In the genomic region with DNA sequence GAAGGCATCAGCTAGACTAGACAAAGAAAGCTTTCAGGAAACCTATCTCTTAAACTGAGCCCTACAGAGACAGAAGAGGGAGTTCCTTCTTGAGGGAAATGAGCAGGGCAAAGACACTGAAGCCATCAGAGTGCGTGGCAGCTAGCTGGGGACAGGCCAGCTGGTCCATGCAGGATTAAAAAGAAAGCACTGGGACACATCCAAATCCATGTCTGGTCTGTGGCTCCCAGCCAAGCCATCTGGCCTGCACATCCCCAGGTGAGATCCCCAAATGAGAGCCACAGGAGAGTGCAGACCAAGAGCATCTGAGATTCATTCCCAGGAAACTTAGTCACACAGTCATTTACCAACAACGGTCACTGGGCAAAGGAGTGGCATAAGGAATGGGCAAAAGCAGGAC, we compare ENCODE assay signal across 11 mouse cellular contexts. TPM values are rescaled to one million over a fixed set of nuclear protein-coding genes. Genes with fewer than 3 reads are reported as not detected.
DNase-seq lines count a peak whose midpoint lies in the region; ATAC-seq and TF ChIP-seq lines count a peak whose summit lies in the region.
"Had no signal": no experiment of that assay in that cellular context is flagged by ENCODE, and none has a peak within 500 bp of the region (broad histone marks: within the 10 kb centered on the region; RNA-seq: fewer than 3 reads in every experiment).

No protein-coding gene starts in this region.

- H3K9me3 ChIP-seq in heart, embryonic 14.5 days (ENCODE audit: control insufficient read depth, low read length): no peaks in the 10 kb centered on the region
- H3K9me3 ChIP-seq in heart, embryonic 10.5 days: no peaks in the 10 kb centered on the region
- no peaks in the 10 kb centered on the region for H3K9me3 ChIP-seq in lung, embryonic 16.5 days (ENCODE audit: control insufficient read depth, low read length)
- no peaks in the 10 kb centered on the region for H3K9me3 ChIP-seq in midbrain, postnatal 0 days (ENCODE audit: low read length)
- no peaks in the 10 kb centered on the region for H3K9me3 ChIP-seq in liver, embryonic 11.5 days (ENCODE audit: control insufficient read depth, low read length)
- H3K9me3 ChIP-seq: embryonic facial prominence, embryonic 13.5 days; limb, embryonic 12.5 days had no signal

- no peak overlapping the region for H3K4me3 ChIP-seq in heart, embryonic 14.5 days (ENCODE audit: control insufficient read depth in 1 of 2, insufficient read depth in 1 of 2, low read depth in 1 of 2, low read length in 2 of 2)
- H3K4me3 ChIP-seq in heart, embryonic 10.5 days: no peak overlapping the region
- H3K4me3 ChIP-seq in lung, embryonic 16.5 days (ENCODE audit: low read length): no peak overlapping the region
- H3K4me3 ChIP-seq in lung, adult 2 months (replicated peaks; ENCODE audit: extremely low read depth, low read depth, low read length): no peak overlapping the region
- H3K4me3 ChIP-seq in midbrain, postnatal 0 days (ENCODE audit: low read depth, low read length): no peak overlapping the region
- H3K4me3 ChIP-seq in liver, embryonic 11.5 days (ENCODE audit: low read depth, low read length): no peak overlapping the region
- H3K4me3 ChIP-seq: embryonic facial prominence, embryonic 13.5 days; limb, embryonic 12.5 days had no signal

- peak overlapping the region; percentile 6 to 89; a peak in 2 of 4 replicates for H3K27ac ChIP-seq in heart, embryonic 14.5 days (replicated peaks in 1 of 2; ENCODE audit: control insufficient read depth in 1 of 2, insufficient read depth in 1 of 2, low read depth in 2 of 2, low read length in 2 of 2)
- no peak overlapping the region for H3K27ac ChIP-seq in heart, embryonic 10.5 days
- H3K27ac ChIP-seq in lung, embryonic 16.5 days (ENCODE audit: low read length): peak overlapping the region; percentile 39; the same call in 1 of the 2 replicates
- no peak overlapping the region for H3K27ac ChIP-seq in midbrain, postnatal 0 days (ENCODE audit: low read depth, low read length)
- H3K27ac ChIP-seq in liver, embryonic 11.5 days (ENCODE audit: low read depth, low read length): no peak overlapping the region
- H3K27ac ChIP-seq: embryonic facial prominence, embryonic 13.5 days; limb, embryonic 12.5 days had no signal

- DNase-seq in heart, embryonic 10.5 days (ENCODE audit: low spot score): no peak
- no peak for DNase-seq in lung, adult 2 months
- peak; percentile 91 to 96 for DNase-seq in cerebellum, postnatal 14 days
- DNase-seq in midbrain, postnatal 0 days (ENCODE audit: low spot score): peak; percentile 60
- DNase-seq in gastrocnemius, postnatal 25 days: no peak
- DNase-seq in liver, embryonic 11.5 days (ENCODE audit: low spot score): no peak
- DNase-seq: adrenal gland, adult 2 months had no signal

- ATAC-seq in heart, embryonic 14.5 days (ENCODE audit: insufficient number of reproducible peaks, insufficient read depth, low FRiP score, low read depth): no peak
- no peak for ATAC-seq in lung, embryonic 16.5 days (ENCODE audit: low read depth)
- no peak; the same call in 1 of the 2 replicates for ATAC-seq in midbrain, postnatal 0 days (ENCODE audit: low FRiP score)
- no peak for ATAC-seq in liver, embryonic 11.5 days (replicated peaks; ENCODE audit: low FRiP score)

- peaks cover 30 to 73% of the 10 kb centered on the region in 2 experiments for H3K4me1 ChIP-seq in heart, embryonic 14.5 days (ENCODE audit: control insufficient read depth in 2 of 2, insufficient read depth in 2 of 2, low read length in 2 of 2)
- peaks cover 57% of the 10 kb centered on the region for H3K4me1 ChIP-seq in heart, embryonic 10.5 days
- peaks cover 34% of the 10 kb centered on the region for H3K4me1 ChIP-seq in lung, embryonic 16.5 days (replicated peaks; ENCODE audit: control insufficient read depth, insufficient read depth, low read length)
- peaks cover 34% of the 10 kb centered on the region for H3K4me1 ChIP-seq in lung, adult 2 months (ENCODE audit: control insufficient read depth, insufficient read depth, low read length)
- H3K4me1 ChIP-seq in midbrain, postnatal 0 days (ENCODE audit: insufficient read depth, low read length): no peaks in the 10 kb centered on the region
- H3K4me1 ChIP-seq in liver, embryonic 11.5 days (replicated peaks; ENCODE audit: control insufficient read depth, insufficient read depth, low read length): peaks cover 8% of the 10 kb centered on the region

- TF ChIP-seq POLR2A in lung, adult 2 months (IDR thresholded peaks at IDR 0.05; ENCODE audit: borderline replicate concordance, extremely low read depth, low read depth, low read length): no peak

- H3K9ac ChIP-seq in heart, embryonic 14.5 days (ENCODE audit: low read length): no peak overlapping the region
- H3K9ac ChIP-seq in lung, embryonic 16.5 days (ENCODE audit: low read length): no peak overlapping the region
- H3K9ac ChIP-seq in midbrain, postnatal 0 days (replicated peaks; ENCODE audit: low read length, poor library complexity, severe bottlenecking): no peak overlapping the region
- H3K9ac ChIP-seq in liver, embryonic 11.5 days (ENCODE audit: low read depth, low read length): no peak overlapping the region
- H3K9ac ChIP-seq: embryonic facial prominence, embryonic 13.5 days; limb, embryonic 12.5 days had no signal

- no peak for TF ChIP-seq CTCF in lung, adult 2 months (IDR thresholded peaks at IDR 0.05; ENCODE audit: insufficient read depth, low read length)
- no peak for TF ChIP-seq CTCF in midbrain, postnatal 0 days (IDR thresholded peaks at IDR 0.05)

- no peaks in the 10 kb centered on the region for H3K27me3 ChIP-seq in heart, embryonic 14.5 days (ENCODE audit: control insufficient read depth, insufficient read depth, low read length)
- no peaks in the 10 kb centered on the region for H3K27me3 ChIP-seq in heart, embryonic 10.5 days (ENCODE audit: insufficient read depth, poor library complexity, severe bottlenecking)
- no peaks in the 10 kb centered on the region for H3K27me3 ChIP-seq in lung, embryonic 16.5 days (ENCODE audit: control insufficient read depth, insufficient read depth, low read depth, low read length)
- H3K27me3 ChIP-seq in midbrain, postnatal 0 days (ENCODE audit: insufficient read depth, low read length): no peaks in the 10 kb centered on the region
- no peaks in the 10 kb centered on the region for H3K27me3 ChIP-seq in liver, embryonic 11.5 days (replicated peaks; ENCODE audit: control insufficient read depth, insufficient read depth, low read length)
- H3K27me3 ChIP-seq: embryonic facial prominence, embryonic 13.5 days; limb, embryonic 12.5 days had no signal

- WGBS in heart, embryonic 14.5 days: 61% methylated on average over 2 of the region's 2 CpGs
- 78% methylated on average over 2 of the region's 2 CpGs for WGBS in heart, embryonic 10.5 days
- 82% methylated on average over 2 of the region's 2 CpGs for WGBS in lung, embryonic 16.5 days
- WGBS in lung, adult 2 months: 46% methylated on average over 2 of the region's 2 CpGs
- WGBS in midbrain, postnatal 0 days: 38% methylated on average over 2 of the region's 2 CpGs
- WGBS in liver, embryonic 11.5 days: 95% methylated on average over 2 of the region's 2 CpGs

- no peaks in the 10 kb centered on the region for H3K36me3 ChIP-seq in heart, embryonic 14.5 days (ENCODE audit: control insufficient read depth, insufficient read depth, low read length)
- no peaks in the 10 kb centered on the region for H3K36me3 ChIP-seq in heart, embryonic 10.5 days
- H3K36me3 ChIP-seq in lung, embryonic 16.5 days (ENCODE audit: control insufficient read depth, insufficient read depth, low read length): no peaks in the 10 kb centered on the region
- no peaks in the 10 kb centered on the region for H3K36me3 ChIP-seq in midbrain, postnatal 0 days (ENCODE audit: insufficient read depth, low read length)
- H3K36me3 ChIP-seq in liver, embryonic 11.5 days (ENCODE audit: control insufficient read depth, insufficient read depth, low read length): no peaks in the 10 kb centered on the region
- H3K36me3 ChIP-seq: embryonic facial prominence, embryonic 13.5 days; limb, embryonic 12.5 days had no signal

- H3K4me2 ChIP-seq in heart, embryonic 14.5 days (ENCODE audit: low read length): no peak overlapping the region
- H3K4me2 ChIP-seq in lung, embryonic 16.5 days (ENCODE audit: low read depth, low read length): no peak overlapping the region
- no peak overlapping the region for H3K4me2 ChIP-seq in midbrain, postnatal 0 days (ENCODE audit: low read depth, low read length, poor library complexity, severe bottlenecking)
- no peak overlapping the region for H3K4me2 ChIP-seq in liver, embryonic 11.5 days
- H3K4me2 ChIP-seq: embryonic facial prominence, embryonic 13.5 days; limb, embryonic 12.5 days had no signal

RNA-seq across cellular contexts. Expression of a gene that starts 38.2 kb away (rescaled TPM):
- 13.1 and 13.8 TPM in 2 replicates for polyA plus RNA-seq in heart, embryonic 14.5 days (2014; fragmentation: Nextera tagmentation; extraction: Ambion mirVana)
- 8.8 and 9.4 TPM in 2 replicates for polyA plus RNA-seq in heart, embryonic 10.5 days (2016; fragmentation: Nextera tagmentation; extraction: Ambion mirVana)
- 9.9 and 10.3 TPM in 2 replicates for polyA plus RNA-seq in lung, embryonic 16.5 days (2015; fragmentation: Nextera tagmentation; extraction: Ambion mirVana)
- 13.8 and 23.3 TPM in 2 replicates for polyA plus RNA-seq in lung, adult 2 months (2012; rRNA removed)
- total RNA-seq in midbrain, postnatal 0 days (2014; rRNA removed): 32.9 and 45.7 TPM in 2 replicates
- 20.5 and 22.8 TPM in 2 replicates for polyA plus RNA-seq in midbrain, postnatal 0 days (2015; fragmentation: Nextera tagmentation; extraction: Ambion mirVana)
- total RNA-seq in gastrocnemius, postnatal 25 days (2021): 10 to 100 TPM; 25.3 to 26.7 TPM
- polyA plus RNA-seq in liver, embryonic 11.5 days (2014; fragmentation: Nextera tagmentation; extraction: Ambion mirVana): 10.0 and 10.7 TPM in 2 replicates

Comparison
In these comparisons a context has a peak if more than half of its experiments do, and no peak if none do; other contexts are left out.
1. H3K27ac ChIP-seq: peak in heart, embryonic 14.5 days (2 of 2) and lung, embryonic 16.5 days (single experiment); none in heart, embryonic 10.5 days (single experiment), midbrain, postnatal 0 days (single experiment) and liver, embryonic 11.5 days (single experiment).
2. DNase-seq: peak in cerebellum, postnatal 14 days (2 of 2) and midbrain, postnatal 0 days (single experiment); none in heart, embryonic 10.5 days (single experiment), lung, adult 2 months (single experiment), gastrocnemius, postnatal 25 days (single experiment) and liver, embryonic 11.5 days (single experiment).